Mouse (Mus musculus): ENCODE measurements at regions not wholly inside any gene's neighbourhood (a gene's known extent, or its start where the extent isn't known, plus 50 kb on each side); places are given as distances from the start of the nearest gene placed in this dataset.

GRCm38 (mm10) chr3:21835526-21835925 lies 240.9 kb upstream of the Tbl1xr1 start:
- no peak for TF ChIP-seq CTCF (IDR thresholded peaks at IDR 0.05)
- no peak for TF ChIP-seq POLR2A (IDR thresholded peaks at IDR 0.05; ENCODE audit: insufficient read depth, low read depth, low read length)
